8 mouse cellular contexts compared by ENCODE assay signal in genomic region chr2:21205831-21206159, GRCm38 (mm10). TPM values are rescaled to one million over a fixed set of nuclear protein-coding genes. Genes with fewer than 3 reads are reported as not detected.
DNase-seq lines count a peak whose midpoint lies in the region; ATAC-seq and TF ChIP-seq lines count a peak whose summit lies in the region.

No protein-coding gene starts in this region.

- intact Hi-C loops in gastrocnemius, postnatal 36 days (cut with DNase I): no loop called here

- 1% methylated on average over 19 of the region's 19 CpGs for WGBS in thymus, adult 2 months
- under 1% methylated on average over 19 of the region's 19 CpGs for WGBS in liver, embryonic 14.5 days (ENCODE audit: insufficient replicate concordance)
- 2% methylated on average over 19 of the region's 19 CpGs for WGBS in stomach, postnatal 0 days

- H3K27ac ChIP-seq in thymus, adult 2 months (ENCODE audit: control insufficient read depth, insufficient read depth, low read length): no peak overlapping the region
- no peak overlapping the region for H3K27ac ChIP-seq in liver, embryonic 14.5 days
- peak overlapping the region; percentile 78 for H3K27ac ChIP-seq in stomach, postnatal 0 days (replicated peaks)

- peaks cover 5% of the 10 kb centered on the region for H3K4me1 ChIP-seq in thymus, adult 2 months (replicated peaks; ENCODE audit: control insufficient read depth, insufficient read depth, low read length)
- peaks cover 9 to 10% of the 10 kb centered on the region in 2 experiments for H3K4me1 ChIP-seq in liver, embryonic 14.5 days (replicated peaks; ENCODE audit: control insufficient read depth in 2 of 2, insufficient read depth in 2 of 2, low read length in 1 of 2)
- H3K4me1 ChIP-seq in stomach, postnatal 0 days (replicated peaks; ENCODE audit: control insufficient read depth, insufficient read depth): 0 out of 2 replicates have a peak, but pooled peaks cover 2% of the 10 kb centered on the region

- H3K27me3 ChIP-seq in thymus, adult 2 months (ENCODE audit: control insufficient read depth, insufficient read depth, low read length): no peaks in the 10 kb centered on the region
- H3K27me3 ChIP-seq in liver, embryonic 14.5 days (ENCODE audit: control insufficient read depth, insufficient read depth, low read length): no peaks in the 10 kb centered on the region
- no peaks in the 10 kb centered on the region for H3K27me3 ChIP-seq in stomach, postnatal 0 days (ENCODE audit: control insufficient read depth, insufficient read depth, low read length)

- peak overlapping the region; percentile 91 for H3K4me3 ChIP-seq in thymus, adult 2 months (ENCODE audit: control insufficient read depth, insufficient read depth, low read length)
- H3K4me3 ChIP-seq in liver, embryonic 14.5 days (ENCODE audit: insufficient read depth in 1 of 2, low read depth in 2 of 2, low read length in 2 of 2): peak overlapping the region; percentile 66 to 81
- peak overlapping the region; percentile 64 for H3K4me3 ChIP-seq in stomach, postnatal 0 days (ENCODE audit: low read depth, low read length)

- DNase-seq in cerebellum, adult 9-10 months: no peak
- DNase-seq in thymus, adult 2 months: no peak
- no peak for DNase-seq in thymus, postnatal 14 days
- no peak for DNase-seq in liver, embryonic 14.5 days (ENCODE audit: low read depth in 3 of 3, low spot score in 3 of 3)
- no peak for DNase-seq in stomach, postnatal 0 days (ENCODE audit: low spot score)
- no peak for DNase-seq in thymus, adult 18-20 months
- no peak for DNase-seq in gastrocnemius, postnatal 36 days

- H3K4me2 ChIP-seq in liver, embryonic 14.5 days (ENCODE audit: low read depth): peak overlapping the region; percentile 87
- H3K4me2 ChIP-seq in stomach, postnatal 0 days (replicated peaks; ENCODE audit: low read depth): peak overlapping the region; percentile 68

- TF ChIP-seq CTCF in thymus, adult 2 months (IDR thresholded peaks at IDR 0.05; ENCODE audit: borderline replicate concordance, control insufficient read depth, extremely low read depth, insufficient read depth, low read length, poor library complexity): no peak
- 0 out of 2 replicates have a peak, but pooled peaks have one; percentile 1 for TF ChIP-seq CTCF in liver, embryonic 14.5 days (IDR thresholded peaks at IDR 0.05; ENCODE audit: low read depth)
- TF ChIP-seq CTCF in stomach, postnatal 0 days (IDR thresholded peaks at IDR 0.05; ENCODE audit: low read depth): 0 out of 2 replicates have a peak, but pooled peaks have one; percentile 6

- H3K9me3 ChIP-seq in liver, embryonic 14.5 days (ENCODE audit: control insufficient read depth, low read length): no peaks in the 10 kb centered on the region
- H3K9me3 ChIP-seq in stomach, postnatal 0 days (ENCODE audit: control insufficient read depth, low read length): no peaks in the 10 kb centered on the region

- H3K36me3 ChIP-seq in thymus, adult 2 months (ENCODE audit: control insufficient read depth, insufficient read depth, low read length): no peaks in the 10 kb centered on the region
- no peaks in the 10 kb centered on the region for H3K36me3 ChIP-seq in liver, embryonic 14.5 days (replicated peaks; ENCODE audit: control insufficient read depth, insufficient read depth, low read depth)
- no peaks in the 10 kb centered on the region for H3K36me3 ChIP-seq in stomach, postnatal 0 days (ENCODE audit: control insufficient read depth, insufficient read depth, low read length)

- no peak for TF ChIP-seq POLR2A in thymus, adult 2 months (IDR thresholded peaks at IDR 0.05; ENCODE audit: control insufficient read depth, extremely low read depth, insufficient read depth, low read length, poor library complexity)

- H3K9ac ChIP-seq in liver, embryonic 14.5 days (replicated peaks): peak overlapping the region; percentile 62
- H3K9ac ChIP-seq in stomach, postnatal 0 days (ENCODE audit: low read length): peak overlapping the region; percentile 63

- no peak for TF ChIP-seq EP300 in liver, embryonic 14.5 days (IDR thresholded peaks at IDR 0.05; ENCODE audit: low read depth)
- TF ChIP-seq EP300 in stomach, postnatal 0 days (optimal IDR thresholded peaks at IDR 0.05): no peak

- peak; percentile 88 for ATAC-seq in cerebellum, adult (ENCODE audit: insufficient number of reproducible peaks, low FRiP score, low TSS enrichment)
- peak; percentile 89 for ATAC-seq in liver, embryonic 14.5 days (ENCODE audit: insufficient read depth)
- peak; percentile 85 for ATAC-seq in stomach, postnatal 0 days (ENCODE audit: low FRiP score, low TSS enrichment)

RNA-seq across cellular contexts. Expression of gene Thnsl1, which starts 0.3 kb away (rescaled TPM):
- 1.7 and 3.0 TPM in 2 replicates for polyA plus RNA-seq in thymus, adult 2 months (2012; rRNA removed)
- polyA plus RNA-seq in liver, embryonic 14.5 days (2012; rRNA removed): 0.88 and 1.1 TPM in 2 replicates
- polyA plus RNA-seq in liver, embryonic 14.5 days (2014; fragmentation: Nextera tagmentation; extraction: Ambion mirVana): 1.9 and 2.0 TPM in 2 replicates
- polyA plus RNA-seq in stomach, postnatal 0 days (2015; fragmentation: Nextera tagmentation; extraction: Ambion mirVana): 6.6 and 7.3 TPM in 2 replicates
- 1 to 10 TPM; 2.6 to 3.1 TPM for total RNA-seq in gastrocnemius, postnatal 36 days (2021)

RNA-seq across cellular contexts. Expression of gene Enkur, which starts 0.6 kb away (rescaled TPM):
- not detected in 2 replicates for polyA plus RNA-seq in thymus, adult 2 months (2012; rRNA removed)
- polyA plus RNA-seq in liver, embryonic 14.5 days (2012; rRNA removed): 0.02 TPM in 1 of 2 replicates, not detected in the other
- polyA plus RNA-seq in liver, embryonic 14.5 days (2014; fragmentation: Nextera tagmentation; extraction: Ambion mirVana): not detected in 2 replicates
- polyA plus RNA-seq in stomach, postnatal 0 days (2015; fragmentation: Nextera tagmentation; extraction: Ambion mirVana): 2.5 and 2.8 TPM in 2 replicates
- total RNA-seq in gastrocnemius, postnatal 36 days (2021): under 1 TPM; 0.36 to 0.42 TPM
